Mouse (Mus musculus) central nervous system, embryonic 18 days (tissue): ENCODE data around the gene Yy2. TPM values are rescaled to one million over a fixed set of nuclear protein-coding genes. Genes with fewer than 3 reads are reported as not detected.

Experiments
- polyA plus RNA-seq: library from polyadenylated mRNA; depleted of rRNA; stranded (reverse); fragments of >200 nt; gene quantifications from 2 replicates; pipeline ENCODE4 v1.2.3, GENCODE M21; 2012; rRNA removed

Gene Yy2
- 0.83 and 1.1 TPM in 2 replicates for polyA plus RNA-seq

DNA sequence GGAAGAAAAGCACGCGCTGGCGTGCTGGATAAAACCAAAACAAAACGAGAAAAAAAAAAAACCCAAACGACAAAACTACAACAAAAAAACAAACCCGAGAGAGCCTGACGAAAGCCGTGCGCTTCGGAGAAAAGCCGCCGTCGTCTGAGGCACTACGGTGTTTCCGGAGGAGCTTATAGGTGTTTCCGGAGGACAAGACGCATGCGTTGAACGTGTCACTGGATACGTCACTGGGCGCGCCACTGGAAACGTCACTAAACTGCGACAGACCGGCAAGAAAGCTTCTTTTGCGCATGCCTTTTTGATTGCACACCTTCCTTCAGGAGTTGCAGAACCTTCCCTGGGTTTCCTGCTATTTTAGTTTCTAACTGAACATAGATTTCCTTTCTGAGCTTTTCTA is at the start of gene Yy2:
Gene Yy2 (minus strand): TSS at position 146 of the 400 bp plus-strand sequence.

GRCm38 (mm10) chrX:157598186-157598996 is 29.6 kb upstream of the Yy2 start, which contains the start of gene Mbtps2:
Mbtps2 (minus strand) TSS chrX:157598715.

Other genes with a start within 250 kb of the Yy2 start
- gene Phex, start 153.7 kb downstream of the Yy2 start, polyA plus RNA-seq, result 0.44 and 1.5 TPM in 2 replicates
- 127 and 135 TPM in 2 replicates for gene Sms, start 76.7 kb downstream of the Yy2 start, polyA plus RNA-seq
- 45.3 and 45.9 TPM in 2 replicates for gene Mbtps2, start 29.7 kb upstream of the Yy2 start, polyA plus RNA-seq
- 5.0 TPM in 1 of 2 replicates, not detected in the other for gene Smpx, start 129.9 kb upstream of the Yy2 start, polyA plus RNA-seq
- gene Klhl34, start 249.4 kb upstream of the Yy2 start, polyA plus RNA-seq, result 0.03 TPM in 1 of 2 replicates, not detected in the other